Mouse (Mus musculus) heart, embryonic 16.5 days (tissue): Measurements from ENCODE around the gene Scgb1a1. TPM values are rescaled to one million over a fixed set of nuclear protein-coding genes. Genes with fewer than 3 reads are reported as not detected.
A peak's percentile ranks its signal among the peaks of the same experiment; 100 is the strongest.
"Not testable (repeated sequence)": the region's sequence is repeated elsewhere in the genome, so short reads cannot be mapped to it uniquely, and the experiment has no call there.

Experiments
- ATAC-seq: fragments of 200-750 bp; cut with Nextera tagmentation; replicated peaks from 2 replicates; pipeline ENCODE4 v1.8.0; 2017; ENCODE audit warnings: moderate number of reproducible peaks; ENCODE audit not compliant: insufficient read depth, low FRiP score; ENCODE audit errors: extremely low read depth
- H3K27ac ChIP-seq: fragments of 300-500 bp; sonication (generic); 2 replicates; pipeline ENCODE4 v1.5.1; 2014; ENCODE audit warnings: mild to moderate bottlenecking, low read length, control low read depth, moderate library complexity
- H3K27me3 ChIP-seq: fragments of 300-500 bp; sonication (generic); 2 replicates; pipeline ENCODE4 v1.6.1; 2014; ENCODE audit warnings: low read length, mixed read lengths; ENCODE audit not compliant: control insufficient read depth, insufficient read depth
- H3K36me3 ChIP-seq: fragments of 300-500 bp; sonication (generic); 2 replicates; pipeline ENCODE4 v1.6.1; 2014; ENCODE audit not compliant: control insufficient read depth, insufficient read depth
- H3K4me1 ChIP-seq: fragments of 300-500 bp; sonication (generic); 2 replicates; pipeline ENCODE4 v1.6.1; 2014; ENCODE audit warnings: low read length, mixed read lengths; ENCODE audit not compliant: control insufficient read depth, insufficient read depth
- H3K4me2 ChIP-seq: fragments of 300-500 bp; sonication (generic); 2 replicates; pipeline ENCODE4 v1.6.1; 2014; ENCODE audit warnings: low read depth, mild to moderate bottlenecking, control low read depth, low read length
- H3K4me3 ChIP-seq: fragments of 300-500 bp; sonication (generic); 2 replicates; pipeline ENCODE4 v1.5.1; 2014; ENCODE audit warnings: mild to moderate bottlenecking, control low read depth, low read length
- H3K9ac ChIP-seq: fragments of 300-500 bp; sonication (generic); 2 replicates; pipeline ENCODE4 v1.6.1; 2014; ENCODE audit warnings: low read length, control low read depth
- H3K9me3 ChIP-seq: fragments of 300-500 bp; sonication (generic); replicated peaks from 2 replicates; pipeline ENCODE4 v1.6.1; 2016; ENCODE audit warnings: low read length; ENCODE audit not compliant: control insufficient read depth
- WGBS: fragments of 180-500 bp; shearing (Covaris S2); extraction: QIAGEN DNeasy Blood & Tissue Kit; methylation state at CpG from one replicate; pipeline ENCODE4 v1.1.7; 2014; 5-methylcytosine and 5-hydroxymethylcytosine counted together
- polyA plus RNA-seq: library from polyadenylated mRNA; unstranded; fragments of >200 nt; fragmentation: Nextera tagmentation; extraction: Ambion mirVana; gene quantifications from 2 replicates; pipeline ENCODE4 v1.2.1, GENCODE M21; 2015

The Scgb1a1 gene
- polyA plus RNA-seq, 1 experiment from 2014 or later: 0.91 TPM

GRCm38 (mm10) chr19:9055703-9056355, 31.9 kb downstream of the Scgb1a1 start:
- Histone ChIP-seq H3K4me3 (no peak overlapping the region), H3K9me3 (no peaks in the 10 kb centered on the region), H3K9ac (no peak overlapping the region), H3K4me2 (no peak overlapping the region), H3K4me1 (peaks cover 14% of the 10 kb centered on the region), H3K27ac (no peak overlapping the region), H3K27me3 (no peaks in the 10 kb centered on the region), H3K36me3 (no peaks in the 10 kb centered on the region)
- ATAC-seq: no peak
- 80% methylated on average over 4 of the region's 4 CpGs for WGBS

- no peaks in the 10 kb centered on the region for H3K36me3 ChIP-seq
- no peak overlapping the region for H3K9ac ChIP-seq
- H3K9me3 ChIP-seq: no peaks in the 10 kb centered on the region
- H3K27me3 ChIP-seq: no peaks in the 10 kb centered on the region
- ATAC-seq: no peak
- H3K4me1 ChIP-seq: peaks cover 14% of the 10 kb centered on the region
- no peak overlapping the region for H3K4me2 ChIP-seq
- no peak overlapping the region for H3K4me3 ChIP-seq
- no peak overlapping the region for H3K27ac ChIP-seq
- WGBS: 12% methylated on average over 2 of the region's 2 CpGs
Observed at GRCm38 (mm10) chr19:9055153-9055552, 32.6 kb downstream of the Scgb1a1 start.

- Histone ChIP-seq H3K9ac (no peak overlapping the region; the same call in 1 of the 2 replicates), H3K4me2 (no peak overlapping the region), H3K36me3 (no peaks in the 10 kb centered on the region), H3K4me3 (no peak overlapping the region), H3K27me3 (no peaks in the 10 kb centered on the region), H3K9me3 (no peaks in the 10 kb centered on the region), H3K27ac (peak overlapping the region; percentile 1; the same call in 1 of the 2 replicates), H3K4me1 (peaks cover 19% of the 10 kb centered on the region)
- WGBS: 18% methylated on average over 6 of the region's 6 CpGs
- peak; percentile 86 for ATAC-seq
Observed at GRCm38 (mm10) chr19:9052803-9053431, 34.8 kb downstream of the Scgb1a1 start.

- not testable (repeated sequence) for ATAC-seq
- 87% methylated on average over 4 of the region's 4 CpGs for WGBS
Observed at GRCm38 (mm10) chr19:9051985-9052384, 35.8 kb downstream of the Scgb1a1 start.

GRCm38 (mm10) chr19:9050294-9051229, 37.2 kb downstream of the Scgb1a1 start:
- Histone ChIP-seq H3K27me3 (no peaks in the 10 kb centered on the region), H3K4me3 (no peak overlapping the region), H3K27ac (no peak overlapping the region), H3K9ac (0 out of 2 replicates have a peak overlapping the region, but pooled peaks have one; percentile 21), H3K4me1 (peaks cover 32% of the 10 kb centered on the region), H3K36me3 (no peaks in the 10 kb centered on the region), H3K4me2 (no peak overlapping the region), H3K9me3 (no peaks in the 10 kb centered on the region)
- WGBS: 58% methylated on average over 9 of the region's 9 CpGs
- no peak for ATAC-seq

More at GRCm38 (mm10) chr19:9051985-9052384, 35.8 kb downstream of the Scgb1a1 start:
- H3K4me1 ChIP-seq: peaks cover 28% of the 10 kb centered on the region
- H3K36me3 ChIP-seq, H3K9me3 ChIP-seq, H3K27ac ChIP-seq, H3K4me3 ChIP-seq, H3K9ac ChIP-seq, H3K27me3 ChIP-seq, H3K4me2 ChIP-seq: not testable (repeated sequence)

GRCm38 (mm10) chr19:9048981-9049687, 38.6 kb downstream of the Scgb1a1 start:
- Histone ChIP-seq H3K9ac (no peak overlapping the region), H3K27ac (no peak overlapping the region)
- WGBS: 97% methylated on average over 4 of the region's 4 CpGs

GRCm38 (mm10) chr19:9047946-9048387, 39.8 kb downstream of the Scgb1a1 start:
- no peaks in the 10 kb centered on the region for H3K27me3 ChIP-seq
- H3K9ac ChIP-seq: no peak overlapping the region
- peak; percentile 67; the same call in 1 of the 2 replicates for ATAC-seq
- no peak overlapping the region for H3K4me2 ChIP-seq
- no peak overlapping the region for H3K4me3 ChIP-seq
- H3K27ac ChIP-seq: peak overlapping the region; percentile 65
- H3K9me3 ChIP-seq: no peaks in the 10 kb centered on the region
- WGBS: 19% methylated on average over 1 of the region's 1 CpGs
- H3K36me3 ChIP-seq: no peaks in the 10 kb centered on the region
- peaks cover 30% of the 10 kb centered on the region for H3K4me1 ChIP-seq

More at GRCm38 (mm10) chr19:9048981-9049687, 38.6 kb downstream of the Scgb1a1 start:
- no peaks in the 10 kb centered on the region for H3K27me3 ChIP-seq
- H3K4me3 ChIP-seq: no peak overlapping the region
- H3K9me3 ChIP-seq: no peaks in the 10 kb centered on the region
- peaks cover 35% of the 10 kb centered on the region for H3K4me1 ChIP-seq
- H3K4me2 ChIP-seq: no peak overlapping the region
- no peak for ATAC-seq
- no peaks in the 10 kb centered on the region for H3K36me3 ChIP-seq

GRCm38 (mm10) chr19:9047207-9047945, 40.4 kb downstream of the Scgb1a1 start:
- ATAC-seq: no peak

More at GRCm38 (mm10) chr19:9047207-9047945, 40.4 kb downstream of the Scgb1a1 start:
- Histone ChIP-seq H3K4me2 (no peak overlapping the region), H3K27me3 (no peaks in the 10 kb centered on the region), H3K36me3 (no peaks in the 10 kb centered on the region), H3K4me3 (no peak overlapping the region), H3K4me1 (peaks cover 24% of the 10 kb centered on the region), H3K9me3 (no peaks in the 10 kb centered on the region), H3K27ac (peak overlapping the region; percentile 65), H3K9ac (0 out of 2 replicates have a peak overlapping the region, but pooled peaks have one; percentile 32)
- 48% methylated on average over 7 of the region's 7 CpGs for WGBS
